Mouse (Mus musculus) monocyte, adult 5-6 weeks (primary cell): ENCODE data around the gene Exoc4. TPM values are rescaled to one million over a fixed set of nuclear protein-coding genes. Genes with fewer than 3 reads are reported as not detected.

ENCODE experiments used
- ATAC-seq: fragments of 153-309, 156-312 bp; replicated peaks from 2 replicates; pipeline ENCODE4 v1.8.0; 2017; ENCODE audit warnings: mild to moderate bottlenecking; ENCODE audit not compliant: low TSS enrichment, insufficient number of reproducible peaks, severe bottlenecking, poor library complexity, low FRiP score
- total RNA-seq: library from RNA; stranded (forward); fragments of 200-1000, 200-491, 200-594 nt; gene quantifications from 3 replicates; pipeline ENCODE4 v1.2.3, GENCODE M21; 2017

Gene Exoc4
- total RNA-seq, 1 experiment from 2014 or later, result 47.5 TPM

DNA sequence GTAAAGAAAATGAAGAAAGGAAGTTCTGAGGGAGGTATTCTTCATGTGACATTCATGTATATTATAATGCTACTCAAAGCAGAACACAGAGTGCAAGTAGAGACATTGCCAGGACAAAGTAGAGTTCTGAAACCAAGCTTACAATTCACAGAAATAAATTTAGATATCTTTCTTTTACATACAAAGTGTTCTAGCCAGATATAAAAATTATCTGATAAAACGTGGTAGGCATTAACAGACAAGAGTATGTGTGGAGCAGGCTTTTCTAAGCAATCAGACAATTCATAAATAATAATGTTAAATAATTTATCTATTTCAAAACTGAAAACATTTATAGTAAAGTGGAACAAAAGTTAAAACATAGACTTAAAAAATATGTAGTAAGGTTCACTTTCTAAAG, 49.9 kb downstream of the Exoc4 start:
- ATAC-seq, result no peak

DNA sequence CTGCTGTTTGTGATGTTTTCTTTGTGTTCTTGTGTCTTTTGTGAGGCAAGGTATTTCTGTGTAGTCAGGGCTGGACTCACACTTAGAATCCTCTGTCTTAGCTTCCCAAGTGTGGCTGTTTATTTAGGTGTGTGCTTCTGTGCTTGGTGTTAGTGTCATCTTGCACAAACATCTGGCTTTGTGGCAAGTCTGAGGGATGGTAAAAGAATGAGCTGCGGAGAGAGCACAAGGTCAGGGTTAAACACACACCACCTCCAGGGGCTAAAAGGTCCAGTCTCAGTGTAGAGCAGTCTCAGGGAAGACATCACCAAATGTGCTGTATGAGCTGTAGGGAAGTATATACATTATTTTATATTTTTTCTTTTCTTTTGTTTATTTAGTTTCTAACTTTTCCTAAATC, 57.1 kb downstream of the Exoc4 start:
- ATAC-seq, result no peak

DNA sequence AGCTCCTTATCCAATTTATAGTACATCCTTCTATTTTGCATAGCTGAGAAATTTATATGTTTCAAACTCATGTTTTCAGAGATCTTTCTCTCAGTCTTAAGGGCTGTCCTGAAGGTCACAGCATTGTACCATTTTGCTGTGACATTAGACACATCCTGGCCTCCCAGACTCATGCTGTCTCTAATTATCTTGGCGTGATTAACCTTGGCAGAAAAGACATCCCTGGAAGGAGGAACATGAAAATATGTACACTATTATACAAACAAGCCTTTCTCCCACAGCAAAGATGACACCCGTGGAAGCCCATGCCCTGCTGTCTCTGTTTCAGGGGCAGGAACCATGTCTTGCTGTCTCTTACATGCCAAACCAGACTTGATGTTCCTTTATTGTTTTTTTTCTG, 59.8 kb downstream of the Exoc4 start:
- ATAC-seq, result no peak

DNA sequence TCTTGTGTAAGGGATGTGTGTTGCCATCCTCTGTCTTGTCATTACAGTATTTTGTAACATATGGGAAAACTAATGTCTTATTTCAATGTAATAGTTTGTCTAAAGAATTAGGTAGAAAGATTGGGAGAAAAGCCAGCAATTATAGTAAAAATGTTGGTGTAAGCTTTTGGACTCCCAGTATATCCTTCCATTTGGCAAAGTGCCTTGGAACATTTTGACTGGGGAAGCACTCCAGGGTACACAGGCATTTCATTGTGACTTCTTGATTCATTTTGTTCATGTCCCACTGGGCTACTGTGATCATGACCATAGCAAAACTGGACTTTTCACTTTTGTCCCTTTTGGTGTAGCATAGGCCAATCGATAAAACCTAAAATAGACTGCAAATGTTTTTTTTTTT, 61.6 kb downstream of the Exoc4 start:
- no peak for ATAC-seq

DNA sequence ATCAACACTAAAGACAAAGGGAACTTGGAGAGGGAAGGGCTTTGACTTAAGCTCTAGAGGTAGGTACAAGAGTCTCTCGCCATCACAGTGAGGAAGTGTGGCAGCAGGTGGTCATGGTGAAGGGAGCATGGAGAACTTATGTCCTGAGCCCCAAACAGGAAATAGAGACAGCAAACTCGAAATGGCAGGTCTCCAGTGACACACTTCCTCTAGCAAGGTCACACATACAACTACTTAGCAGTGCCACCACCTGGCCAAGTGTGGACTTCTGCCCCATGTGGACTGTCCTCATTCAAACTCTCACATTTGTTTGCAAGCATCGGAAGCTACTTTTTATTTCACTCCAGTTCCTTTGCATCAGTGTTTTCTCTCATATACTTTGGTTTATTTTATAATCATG, 74.0 kb downstream of the Exoc4 start:
- no peak for ATAC-seq

DNA sequence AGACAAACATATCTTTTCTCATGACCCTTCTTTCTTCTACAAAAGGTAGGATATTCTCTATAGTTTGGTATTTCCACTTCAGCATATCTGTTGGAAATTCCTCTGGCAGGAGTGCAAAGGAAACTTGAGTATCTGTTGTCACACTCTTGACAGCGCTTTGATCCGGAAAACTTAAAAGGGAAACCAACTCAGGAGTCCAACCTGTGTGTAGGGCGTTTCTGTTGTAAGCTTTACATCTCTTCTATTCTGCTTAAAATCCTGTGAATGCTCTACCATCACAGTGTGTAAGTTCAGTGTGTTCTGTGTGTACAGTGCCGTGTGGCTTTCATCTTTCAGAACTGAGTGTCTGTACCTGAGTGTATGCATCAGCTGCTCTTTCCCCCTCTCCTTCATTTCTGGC, 74.5 kb downstream of the Exoc4 start:
- ATAC-seq, result no peak

DNA sequence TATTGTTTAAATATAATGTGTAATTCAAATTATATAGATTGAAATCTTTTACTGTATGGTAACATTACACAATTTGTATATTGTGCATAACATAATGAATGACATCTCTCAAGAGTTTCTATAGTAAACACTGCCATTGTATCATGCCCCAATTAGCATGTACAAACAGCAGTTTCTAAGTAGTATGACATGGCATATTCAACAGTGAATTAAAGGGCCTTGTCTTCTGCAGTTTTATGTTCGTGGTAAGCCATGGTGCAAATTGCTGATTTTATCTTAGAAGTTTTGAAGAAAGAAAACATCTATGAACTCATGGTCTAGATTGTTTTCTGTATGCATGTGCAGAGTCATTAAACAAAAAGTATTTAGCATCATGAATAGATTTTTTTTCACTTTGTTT, 79.4 kb downstream of the Exoc4 start:
- ATAC-seq, result no peak

DNA sequence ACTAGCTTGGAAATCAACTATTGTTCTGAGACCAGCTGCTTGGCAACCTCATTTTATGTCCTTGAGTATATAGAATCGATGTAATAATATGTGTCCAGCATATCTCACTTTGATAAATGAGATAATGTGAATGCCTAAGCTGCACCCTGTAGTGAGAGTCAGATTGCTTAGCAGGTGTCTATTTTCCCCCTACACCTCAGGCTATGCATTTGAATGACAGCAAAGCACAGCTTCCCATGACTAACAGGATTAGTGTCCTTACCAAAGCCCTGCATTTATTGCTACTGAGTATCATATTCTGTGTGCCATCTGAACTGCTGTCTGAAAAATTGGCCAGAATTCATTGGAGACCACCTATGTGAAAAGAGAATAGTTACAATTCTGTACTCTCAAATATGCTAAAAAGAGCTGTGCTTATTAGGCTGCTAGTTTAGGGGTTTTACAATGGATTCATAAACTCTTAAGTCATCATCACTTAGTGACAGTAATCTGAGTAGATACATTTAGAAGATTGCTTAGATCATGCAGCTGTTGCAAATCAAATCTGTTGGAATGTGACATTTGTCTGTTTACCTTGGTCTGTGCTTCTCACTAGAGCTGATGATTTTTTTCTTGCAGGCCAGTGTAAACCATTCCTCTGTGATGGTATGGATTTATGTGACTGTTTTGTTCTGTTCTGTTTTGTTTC, 98.3 kb downstream of the Exoc4 start:
- ATAC-seq, result no peak

DNA sequence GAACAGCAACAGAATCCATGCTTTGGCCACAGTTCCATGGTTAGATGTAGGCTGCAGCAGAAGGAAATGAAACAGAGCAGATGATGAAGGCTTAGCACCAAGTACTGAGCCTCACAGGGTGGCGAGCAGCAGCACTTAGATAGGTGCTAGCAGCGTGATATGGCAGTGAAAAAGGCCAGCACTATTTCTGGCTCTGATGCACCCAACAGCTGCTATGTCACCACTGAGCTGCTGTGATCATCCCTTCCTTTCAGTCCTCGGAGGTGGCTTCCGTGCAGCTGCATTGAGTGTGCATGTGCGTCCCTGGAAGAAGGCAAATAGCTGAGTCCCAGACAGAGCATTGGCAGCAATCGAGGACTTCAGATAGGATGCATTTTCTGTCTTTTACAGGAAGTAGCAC, 112.7 kb downstream of the Exoc4 start:
- ATAC-seq, result no peak

DNA sequence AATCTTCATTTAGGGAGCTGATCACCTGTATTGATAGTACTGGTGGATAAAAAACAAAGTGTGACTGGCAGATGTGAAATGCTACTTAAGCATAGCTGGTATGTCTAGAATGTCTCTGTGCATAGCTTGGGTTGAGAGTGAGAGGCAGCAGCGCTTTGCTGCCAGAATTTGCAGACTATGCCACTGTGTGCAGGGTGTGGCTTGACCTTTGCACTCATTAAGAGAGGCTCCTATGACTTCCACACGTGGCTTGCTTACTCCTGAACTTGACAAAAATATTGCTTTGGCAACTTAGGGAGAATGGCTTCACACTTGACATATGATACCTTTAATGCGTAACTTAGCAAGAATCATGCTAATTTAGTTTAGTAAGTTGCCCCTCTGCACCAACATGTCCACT, 131.6 kb downstream of the Exoc4 start:
- ATAC-seq, result no peak

DNA sequence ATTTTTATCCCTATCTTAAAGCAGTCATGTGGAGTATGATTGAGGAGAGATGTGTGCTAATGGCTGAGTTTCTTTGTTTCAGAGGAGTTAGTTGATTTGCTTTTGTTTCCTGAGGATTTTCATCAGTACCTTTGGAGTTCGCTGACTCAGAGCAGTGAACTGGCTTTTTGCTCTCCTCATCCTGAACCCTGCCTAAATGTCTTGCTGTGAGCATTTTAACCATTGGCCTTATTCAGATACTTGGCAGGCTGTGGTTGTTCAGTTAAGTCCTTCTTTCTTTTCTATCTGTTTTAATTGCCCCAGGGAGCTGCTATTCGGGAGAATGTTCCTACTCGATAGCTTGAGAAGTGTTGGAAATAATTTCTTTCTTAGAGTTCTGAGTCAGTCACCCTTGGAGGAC, 133.3 kb downstream of the Exoc4 start:
- ATAC-seq, result no peak

DNA sequence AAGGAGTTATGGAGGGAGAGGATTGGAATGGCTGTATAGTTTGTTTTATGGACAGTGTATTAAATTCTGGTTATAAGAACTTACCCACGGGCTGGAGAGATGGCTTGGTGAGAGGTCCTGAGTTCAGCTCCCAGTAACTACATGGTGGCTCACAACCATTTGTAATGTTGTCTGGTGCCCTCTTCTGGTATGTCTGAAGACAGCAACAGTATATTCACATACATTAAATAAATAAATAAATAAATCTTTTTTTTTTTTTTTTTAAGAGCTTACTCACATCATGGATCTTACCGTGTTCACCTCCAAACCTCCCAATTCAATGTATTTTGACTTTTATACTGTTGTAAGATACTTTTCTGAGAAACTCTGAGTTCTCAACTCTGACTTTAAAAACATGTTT, 143.1 kb downstream of the Exoc4 start:
- ATAC-seq, result no peak

DNA sequence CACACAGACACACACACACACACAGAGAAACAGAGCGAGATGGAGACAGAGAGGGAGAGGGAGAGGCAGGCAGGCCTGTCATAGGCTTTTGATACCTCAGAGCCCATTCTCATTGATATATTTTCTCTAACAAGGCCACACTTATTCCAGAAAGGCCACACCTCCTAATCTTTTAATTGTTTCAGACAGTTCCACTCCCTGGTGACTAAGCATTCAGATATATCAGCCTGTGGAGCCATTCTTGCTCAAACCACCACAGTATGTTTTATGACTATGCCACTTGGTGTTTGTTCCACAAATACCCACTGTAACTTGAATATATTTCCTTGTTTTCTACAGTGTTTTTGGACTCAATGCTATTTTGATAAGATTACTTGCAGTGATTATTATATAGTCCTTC, 150.6 kb downstream of the Exoc4 start:
- no peak for ATAC-seq

DNA sequence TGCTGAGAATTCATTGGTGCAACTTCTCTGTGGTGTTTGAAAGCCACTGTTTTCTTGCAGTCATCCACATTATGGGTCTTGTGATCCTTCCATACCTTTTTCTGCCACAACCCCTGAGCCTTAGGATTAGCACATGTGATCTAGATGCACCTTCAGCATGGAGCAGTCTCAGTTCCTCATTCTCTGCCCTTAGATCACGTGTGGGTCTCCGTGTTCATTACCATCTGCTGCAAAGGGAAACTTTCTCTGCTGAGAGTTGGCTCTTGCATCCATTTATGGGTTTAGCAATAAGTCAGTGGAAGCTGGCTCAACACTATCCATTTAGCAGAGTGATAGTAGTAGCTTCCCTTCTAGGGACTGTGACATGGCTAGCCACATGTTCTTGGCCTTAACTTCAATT, 152.3 kb downstream of the Exoc4 start:
- ATAC-seq, result peak; percentile 61

DNA sequence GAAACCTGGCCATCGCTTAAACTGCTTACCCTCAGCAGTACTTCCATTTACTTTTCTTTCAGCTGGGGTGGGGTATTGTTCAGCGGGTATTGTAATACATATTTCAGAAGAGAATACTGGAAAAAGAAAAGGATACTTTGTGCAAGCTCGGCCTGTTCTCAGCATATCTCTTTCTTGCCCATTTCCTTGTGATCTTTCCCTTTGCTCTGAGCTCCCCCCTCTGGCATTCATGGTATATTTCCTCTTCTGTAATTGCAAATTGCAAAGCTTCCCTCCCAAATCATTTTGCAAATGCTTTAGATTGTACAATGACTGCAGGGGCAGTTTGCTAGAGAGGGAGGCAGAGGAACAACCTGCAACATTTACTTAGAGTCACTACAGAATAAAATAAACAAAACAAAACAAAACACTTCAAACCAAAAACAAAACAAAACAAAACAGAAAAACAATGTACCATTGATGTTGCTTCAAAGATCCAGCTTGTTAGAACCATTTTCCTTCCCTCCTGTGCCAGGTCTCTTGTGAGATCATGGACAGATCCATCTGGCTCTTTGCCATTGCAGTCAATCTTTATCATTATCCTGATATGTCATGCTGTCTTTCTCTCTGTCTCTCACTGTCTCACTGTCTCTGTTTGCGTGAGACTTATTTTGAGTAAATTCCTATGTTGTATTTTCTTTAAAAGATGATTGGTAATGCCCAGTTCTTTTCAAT, 156.8 kb downstream of the Exoc4 start:
- ATAC-seq, result no peak

DNA sequence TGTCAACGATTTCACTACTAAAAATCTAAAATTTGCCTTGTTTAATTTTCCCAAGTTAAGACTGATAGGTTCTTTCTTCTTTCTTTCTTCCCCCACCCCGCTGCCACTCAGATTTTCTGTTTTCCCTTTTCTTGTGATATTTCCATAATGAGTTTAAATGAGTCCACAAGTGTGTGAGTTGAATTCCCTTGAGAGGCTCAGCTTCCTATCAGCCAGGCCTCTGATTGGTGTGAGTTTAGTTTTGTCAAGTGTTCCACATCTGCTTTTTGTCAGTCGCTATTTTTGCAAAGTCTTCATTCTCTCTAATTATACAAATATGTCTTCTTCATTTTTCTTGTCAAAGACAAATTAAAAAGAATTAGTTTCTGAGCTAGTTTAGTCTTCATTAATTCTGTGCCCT, 160.7 kb downstream of the Exoc4 start:
- ATAC-seq, result no peak

DNA sequence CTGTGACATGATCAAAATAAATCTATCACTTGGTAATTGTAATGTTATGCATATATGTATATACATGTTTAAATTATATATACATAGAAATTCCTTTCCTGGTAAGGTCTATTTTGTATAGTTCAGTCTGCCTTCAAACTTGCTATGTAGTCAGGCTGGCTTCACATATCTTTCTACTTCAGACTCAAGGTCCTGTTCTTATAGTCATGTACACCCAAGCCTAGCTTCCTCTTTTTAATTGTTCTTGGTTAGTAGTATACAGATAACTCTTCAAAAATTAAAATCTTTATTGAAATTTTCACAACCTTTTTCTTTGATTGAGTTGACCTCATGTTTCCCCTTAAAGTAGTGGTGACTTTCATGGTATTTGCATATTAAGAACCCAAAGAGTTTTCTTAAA, 176.1 kb downstream of the Exoc4 start:
- ATAC-seq, result no peak

DNA sequence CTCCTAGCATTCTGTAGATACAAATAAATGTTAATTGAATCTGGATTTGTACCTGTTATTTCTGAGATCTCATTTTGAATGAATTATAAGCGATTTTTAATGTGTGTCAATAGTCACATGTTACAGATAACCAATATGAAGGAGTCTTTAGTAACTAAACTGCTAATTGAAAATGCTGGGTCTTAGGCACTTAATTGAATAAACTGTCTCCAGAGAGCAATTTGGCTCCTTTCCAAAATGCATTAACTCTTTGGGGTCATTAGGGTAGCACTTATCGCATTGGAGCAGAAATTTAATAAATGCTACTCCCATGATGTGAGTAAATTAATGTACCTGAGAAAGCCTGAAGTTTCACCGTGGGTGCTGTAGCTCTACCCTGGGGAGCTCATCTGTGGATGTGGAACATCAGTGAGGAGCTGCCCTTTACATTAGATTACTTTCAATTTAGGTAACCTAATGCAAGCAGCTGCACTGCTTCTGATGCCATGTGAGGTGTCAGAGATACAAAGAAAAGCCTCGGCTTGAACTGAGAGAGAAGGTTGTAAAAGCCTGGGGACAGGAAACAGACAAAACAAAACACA, 182.4 kb downstream of the Exoc4 start:
- no peak for ATAC-seq

DNA sequence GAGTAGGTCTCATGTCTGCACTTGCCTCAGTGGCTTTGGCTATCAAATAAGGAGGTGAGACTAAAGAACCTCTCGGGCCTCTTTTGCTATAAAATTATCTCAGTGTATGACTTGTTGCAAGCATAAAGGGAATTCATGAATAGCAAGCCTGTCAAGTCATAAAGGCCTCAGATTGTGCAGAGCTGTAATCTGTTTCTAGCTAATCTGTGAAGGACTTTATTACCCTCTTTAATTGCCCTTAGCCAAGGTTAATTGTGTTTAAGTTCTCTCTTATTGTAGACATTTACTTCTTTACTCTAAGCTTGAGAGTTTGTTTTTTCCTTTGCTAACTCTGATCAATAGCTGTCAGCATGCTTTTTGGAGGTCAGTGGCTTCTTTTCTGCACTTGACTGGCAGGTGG, 191.6 kb downstream of the Exoc4 start:
- no peak for ATAC-seq

DNA sequence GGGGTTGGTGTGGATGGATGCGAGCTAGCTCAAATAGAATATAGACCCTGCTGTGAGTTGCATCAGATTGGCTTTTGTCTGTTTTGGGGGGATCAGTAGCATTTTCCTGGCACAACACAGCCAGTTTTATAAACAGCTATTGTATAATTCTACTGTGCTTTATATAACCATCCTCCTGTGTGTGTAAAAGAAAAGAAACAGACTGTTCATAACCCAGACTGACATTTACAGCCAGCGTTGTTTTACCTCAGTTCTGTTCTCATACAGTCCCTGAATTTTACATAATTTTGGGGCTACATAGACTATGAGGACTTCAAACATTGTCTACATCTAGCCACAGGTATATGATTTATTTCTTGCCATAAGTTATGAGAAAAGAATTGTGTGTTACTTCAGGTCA, 204.9 kb downstream of the Exoc4 start:
- ATAC-seq, result no peak
